Mouse (Mus musculus): ENCODE measurements around the gene Lag3. TPM values are rescaled to one million over a fixed set of nuclear protein-coding genes. Genes with fewer than 3 reads are reported as not detected.
A peak's percentile ranks its signal among the peaks of the same experiment; 100 is the strongest.

Lag3 gene
- total RNA-seq, 1 experiment from 2014 or later = 0.70 TPM

- no peak for ATAC-seq (ENCODE audit: extremely low read depth, insufficient number of reproducible peaks, low FRiP score, poor library complexity, severe bottlenecking)
Measured at GRCm38 (mm10) chr6:124863658-124864298, 47.7 kb downstream of the Lag3 start, which contains the start of gene Gpr162. Gene Gpr162, minus strand, starts transcription at chr6:124863983.

- ATAC-seq (ENCODE audit: extremely low read depth, insufficient number of reproducible peaks, low FRiP score, poor library complexity, severe bottlenecking) = no peak
Measured at GRCm38 (mm10) chr6:124863125-124863657, 48.3 kb downstream of the Lag3 start.

GRCm38 (mm10) chr6:124862406-124863124, 48.9 kb downstream of the Lag3 start:
- ATAC-seq (ENCODE audit: extremely low read depth, insufficient number of reproducible peaks, low FRiP score, poor library complexity, severe bottlenecking) = no peak

GRCm38 (mm10) chr6:124861802-124862201, 49.7 kb downstream of the Lag3 start:
- no peak for ATAC-seq (ENCODE audit: extremely low read depth, insufficient number of reproducible peaks, low FRiP score, poor library complexity, severe bottlenecking)

GRCm38 (mm10) chr6:124861266-124861665, 50.2 kb downstream of the Lag3 start:
- ATAC-seq (ENCODE audit: extremely low read depth, insufficient number of reproducible peaks, low FRiP score, poor library complexity, severe bottlenecking) = no peak

- no peak for ATAC-seq (ENCODE audit: extremely low read depth, insufficient number of reproducible peaks, low FRiP score, poor library complexity, severe bottlenecking)
Measured at GRCm38 (mm10) chr6:124860511-124860910, 51.0 kb downstream of the Lag3 start.

GRCm38 (mm10) chr6:124859725-124860124, 51.8 kb downstream of the Lag3 start:
- ATAC-seq (ENCODE audit: extremely low read depth, insufficient number of reproducible peaks, low FRiP score, poor library complexity, severe bottlenecking) = peak; percentile 43

GRCm38 (mm10) chr6:124858561-124859318, 52.8 kb downstream of the Lag3 start:
- no peak for ATAC-seq (ENCODE audit: extremely low read depth, insufficient number of reproducible peaks, low FRiP score, poor library complexity, severe bottlenecking)

GRCm38 (mm10) chr6:124857840-124858530, 53.5 kb downstream of the Lag3 start:
- ATAC-seq (ENCODE audit: extremely low read depth, insufficient number of reproducible peaks, low FRiP score, poor library complexity, severe bottlenecking) = no peak

- ATAC-seq (ENCODE audit: extremely low read depth, insufficient number of reproducible peaks, low FRiP score, poor library complexity, severe bottlenecking) = peak; percentile 57
Measured at GRCm38 (mm10) chr6:124856916-124857839, 54.3 kb downstream of the Lag3 start, which contains the start of gene P3h3. Gene P3h3, minus strand, starts transcription at chr6:124857752.

- no peak for ATAC-seq (ENCODE audit: extremely low read depth, insufficient number of reproducible peaks, low FRiP score, poor library complexity, severe bottlenecking)
Measured at GRCm38 (mm10) chr6:124856321-124856720, 55.2 kb downstream of the Lag3 start.

- ATAC-seq (ENCODE audit: extremely low read depth, insufficient number of reproducible peaks, low FRiP score, poor library complexity, severe bottlenecking) = no peak
Measured at GRCm38 (mm10) chr6:124854647-124855046, 56.9 kb downstream of the Lag3 start.

Other genes starting within 250 kb of the Lag3 start
- gene Lpcat3, start 248.7 kb downstream of the Lag3 start, total RNA-seq (2017) = 21.4 and 26.5 TPM in 2 replicates
- 89.3 and 107 TPM in 2 replicates for gene Emg1, start 199.5 kb downstream of the Lag3 start, total RNA-seq (2017)
- 110 and 117 TPM in 2 replicates for gene Phb2, start 199.4 kb downstream of the Lag3 start, total RNA-seq (2017)
- 1,943 and 2,202 TPM in 2 replicates for gene Ptpn6, start 173.0 kb downstream of the Lag3 start, total RNA-seq (2017)
- 161 and 171 TPM in 2 replicates for gene Grcc10, start 170.3 kb downstream of the Lag3 start, total RNA-seq (2017)
- 0.74 TPM in 1 of 2 replicates, not detected in the other for gene Gm45234, start 155.7 kb downstream of the Lag3 start, total RNA-seq (2017)
- 6.5 and 11.6 TPM in 2 replicates for gene Atn1, start 155.2 kb downstream of the Lag3 start, total RNA-seq (2017)
- gene Eno2, start 142.0 kb downstream of the Lag3 start, total RNA-seq (2017) = not detected in 2 replicates
- 6.8 and 7.9 TPM in 2 replicates for gene Lrrc23, start 132.0 kb downstream of the Lag3 start, total RNA-seq (2017)
- gene Spsb2, start 103.0 kb downstream of the Lag3 start, total RNA-seq (2017) = 10.5 and 10.9 TPM in 2 replicates
- 43.0 and 64.8 TPM in 2 replicates for gene Tpi1, start 97.4 kb downstream of the Lag3 start, total RNA-seq (2017)
- 35.1 and 50.1 TPM in 2 replicates for gene Usp5, start 82.2 kb downstream of the Lag3 start, total RNA-seq (2017)
- gene Cdca3, start 82.2 kb downstream of the Lag3 start, total RNA-seq (2017) = 1.4 and 3.0 TPM in 2 replicates
- 0.70 TPM in 1 of 2 replicates, not detected in the other for gene Gnb3, start 71.4 kb downstream of the Lag3 start, total RNA-seq (2017)
- gene P3h3, start 54.0 kb downstream of the Lag3 start, total RNA-seq (2017) = not detected in 2 replicates
- not detected in 2 replicates for gene Gpr162, start 47.7 kb downstream of the Lag3 start, total RNA-seq (2017)
- 6.8 and 7.1 TPM in 2 replicates for gene Cd4, start 23.5 kb downstream of the Lag3 start, total RNA-seq (2017)
- 94.0 and 109 TPM in 2 replicates for gene Ptms, start 8.4 kb upstream of the Lag3 start, total RNA-seq (2017)
- 56.3 and 57.7 TPM in 2 replicates for gene Mlf2, start 19.7 kb upstream of the Lag3 start, total RNA-seq (2017)
- gene Cops7a, start 53.8 kb upstream of the Lag3 start, total RNA-seq (2017) = 19.1 and 23.7 TPM in 2 replicates
- not detected in 2 replicates for gene Pianp, start 85.0 kb upstream of the Lag3 start, total RNA-seq (2017)
- gene Zfp384, start 97.4 kb upstream of the Lag3 start, total RNA-seq (2017) = 45.1 and 58.1 TPM in 2 replicates
- 136 and 143 TPM in 2 replicates for gene Ing4, start 128.1 kb upstream of the Lag3 start, total RNA-seq (2017)
- gene Acrbp, start 138.0 kb upstream of the Lag3 start, total RNA-seq (2017) = 26.8 and 32.7 TPM in 2 replicates
- 1.6 and 3.1 TPM in 2 replicates for gene Lpar5, start 156.2 kb upstream of the Lag3 start, total RNA-seq (2017)
- gene Chd4, start 184.3 kb upstream of the Lag3 start, total RNA-seq (2017) = 363 and 367 TPM in 2 replicates
- gene Nop2, start 220.2 kb upstream of the Lag3 start, total RNA-seq (2017) = 26.8 and 26.9 TPM in 2 replicates
- 36.6 and 37.5 TPM in 2 replicates for gene Iffo1, start 233.5 kb upstream of the Lag3 start, total RNA-seq (2017)

All from neutrophil, adult 5-6 weeks (primary cell).